Mouse (Mus musculus): ENCODE results near the gene Zbtb42.
A peak's percentile ranks its signal among the peaks of the same experiment; 100 is the strongest.

Gene Zbtb42

GRCm38 (mm10) chr12:112678555-112679026, at the start of gene Zbtb42:
TSS of gene Zbtb42 (plus strand) at chr12:112678828.
- DNase-seq = peak; percentile 75

GRCm38 (mm10) chr12:112628928-112629721, 49.5 kb upstream of the Zbtb42 start:
- peak; percentile 75 for DNase-seq

- DNase-seq = no peak
These were observed 48.6 kb upstream of the Zbtb42 start for GRCm38 (mm10) chr12:112630029-112630428.

GRCm38 (mm10) chr12:112630796-112631195, 47.8 kb upstream of the Zbtb42 start:
- no peak for DNase-seq

GRCm38 (mm10) chr12:112631472-112631871, 47.2 kb upstream of the Zbtb42 start:
- no peak for DNase-seq

- DNase-seq = no peak
These were observed 46.4 kb upstream of the Zbtb42 start for GRCm38 (mm10) chr12:112632084-112632777.

GRCm38 (mm10) chr12:112632907-112633306, 45.7 kb upstream of the Zbtb42 start:
- no peak for DNase-seq

GRCm38 (mm10) chr12:112633686-112634085, 44.9 kb upstream of the Zbtb42 start:
- DNase-seq = no peak

GRCm38 (mm10) chr12:112639526-112639925, 39.1 kb upstream of the Zbtb42 start:
- DNase-seq = no peak

- no peak for DNase-seq
These were observed 35.5 kb upstream of the Zbtb42 start for GRCm38 (mm10) chr12:112643126-112643525.

GRCm38 (mm10) chr12:112644180-112644854, 34.3 kb upstream of the Zbtb42 start, which contains the start of gene Siva1:
TSS of gene Siva1 (plus strand) at chr12:112644679.
- peak; percentile 99 for DNase-seq

GRCm38 (mm10) chr12:112644855-112645506, 33.6 kb upstream of the Zbtb42 start:
- DNase-seq = peak; percentile 35

GRCm38 (mm10) chr12:112646139-112646538, 32.5 kb upstream of the Zbtb42 start:
- no peak for DNase-seq

GRCm38 (mm10) chr12:112648081-112648480, 30.5 kb upstream of the Zbtb42 start:
- DNase-seq = no peak

GRCm38 (mm10) chr12:112651778-112652439, 26.7 kb upstream of the Zbtb42 start:
- DNase-seq = no peak

- peak; percentile 93 for DNase-seq
These were observed 25.3 kb upstream of the Zbtb42 start for GRCm38 (mm10) chr12:112653157-112653824.

GRCm38 (mm10) chr12:112654076-112654475, 24.6 kb upstream of the Zbtb42 start:
- no peak for DNase-seq

- peak; percentile 47 for DNase-seq
These were observed 20.0 kb upstream of the Zbtb42 start for GRCm38 (mm10) chr12:112658619-112659018.

- peak; percentile 86 for DNase-seq
These were observed 19.5 kb upstream of the Zbtb42 start for GRCm38 (mm10) chr12:112659109-112659508.

GRCm38 (mm10) chr12:112660576-112661326, 17.9 kb upstream of the Zbtb42 start:
- peak; percentile 67 for DNase-seq

GRCm38 (mm10) chr12:112661327-112661605, 17.4 kb upstream of the Zbtb42 start:
- DNase-seq = no peak
